Mouse (Mus musculus) forebrain, embryonic 16.5 days (tissue): ENCODE measurements around the gene Foxp1. TPM values are rescaled to one million over a fixed set of nuclear protein-coding genes. Genes with fewer than 3 reads are reported as not detected.

ENCODE experiments used
- ATAC-seq: fragments of 200-750 bp; cut with Nextera tagmentation; 2 replicates; pipeline ENCODE4 v1.8.0; 2017; ENCODE audit warnings: mild to moderate bottlenecking, moderate library complexity
- H3K27ac ChIP-seq: fragments of 300-500 bp; sonication (generic); 2 replicates; pipeline ENCODE4 v1.5.1; 2014; ENCODE audit warnings: low read length, control low read depth
- H3K27me3 ChIP-seq: fragments of 300-500 bp; sonication (generic); replicated peaks from 2 replicates; pipeline ENCODE4 v1.6.1; 2014; ENCODE audit warnings: low read length; ENCODE audit not compliant: control insufficient read depth, insufficient read depth
- H3K36me3 ChIP-seq: fragments of 300-500 bp; sonication (generic); 2 replicates; pipeline ENCODE4 v1.6.1; 2014; ENCODE audit not compliant: control insufficient read depth, insufficient read depth
- H3K4me1 ChIP-seq: fragments of 300-500 bp; sonication (generic); replicated peaks from 2 replicates; pipeline ENCODE4 v1.6.1; 2014; ENCODE audit warnings: low read length; ENCODE audit not compliant: control insufficient read depth, insufficient read depth
- H3K4me2 ChIP-seq: fragments of 300-500 bp; sonication (generic); 2 replicates; pipeline ENCODE4 v1.6.1; 2014; ENCODE audit warnings: mild to moderate bottlenecking, low read length, control low read depth
- H3K4me3 ChIP-seq: fragments of 300-500 bp; sonication (generic); replicated peaks from 2 replicates; pipeline ENCODE4 v1.5.1; 2014; ENCODE audit warnings: mild to moderate bottlenecking, low read length, control low read depth
- H3K9ac ChIP-seq: fragments of 300-500 bp; sonication (generic); replicated peaks from 2 replicates; pipeline ENCODE4 v1.6.1; 2014; ENCODE audit warnings: low read depth, low read length, control low read depth
- H3K9me3 ChIP-seq: fragments of 300-500 bp; sonication (generic); 2 replicates; pipeline ENCODE4 v1.6.1; 2016; ENCODE audit warnings: low read length; ENCODE audit not compliant: control insufficient read depth
- WGBS: fragments of 180-500 bp; shearing (Covaris S2); extraction: QIAGEN DNeasy Blood & Tissue Kit; methylation state at CpG from one replicate; pipeline ENCODE4 v1.1.7; 2014; 5-methylcytosine and 5-hydroxymethylcytosine counted together
- polyA plus RNA-seq: library from polyadenylated mRNA; unstranded; fragments of >200 nt; fragmentation: Nextera tagmentation; extraction: Ambion mirVana; gene quantifications from 2 replicates; pipeline ENCODE4 v1.2.1, GENCODE M21; 2015

Gene Foxp1
- polyA plus RNA-seq, 1 experiment from 2014 or later = 123 TPM

- Histone ChIP-seq H3K4me2 (no peak overlapping the region), H3K9me3 (no peaks in the 10 kb centered on the region), H3K4me3 (no peak overlapping the region), H3K27ac (no peak overlapping the region), H3K9ac (no peak overlapping the region), H3K4me1 (peaks cover 28% of the 10 kb centered on the region), H3K27me3 (no peaks in the 10 kb centered on the region), H3K36me3 (no peaks in the 10 kb centered on the region)
- 72% methylated on average over 2 of the region's 2 CpGs for WGBS
- ATAC-seq = no peak
Observed at GRCm38 (mm10) chr6:99187415-99187814, 335.1 kb downstream of the Foxp1 start.

GRCm38 (mm10) chr6:99186569-99186968 is 336.0 kb downstream of the Foxp1 start:
- no peaks in the 10 kb centered on the region for H3K27me3 ChIP-seq

GRCm38 (mm10) chr6:99185797-99186196 is 336.7 kb downstream of the Foxp1 start:
- H3K4me3 ChIP-seq = no peak overlapping the region
- 94% methylated on average over 2 of the region's 2 CpGs for WGBS
- no peak for ATAC-seq
- peaks cover 14% of the 10 kb centered on the region for H3K4me1 ChIP-seq
- H3K9me3 ChIP-seq = no peaks in the 10 kb centered on the region
- H3K36me3 ChIP-seq = no peaks in the 10 kb centered on the region
- no peaks in the 10 kb centered on the region for H3K27me3 ChIP-seq
- H3K9ac ChIP-seq = no peak overlapping the region
- H3K27ac ChIP-seq = no peak overlapping the region
- no peak overlapping the region for H3K4me2 ChIP-seq

More at GRCm38 (mm10) chr6:99186569-99186968, 336.0 kb downstream of the Foxp1 start:
- ATAC-seq = peak; percentile 14; the same call in 1 of the 2 replicates
- peaks cover 22% of the 10 kb centered on the region for H3K4me1 ChIP-seq
- H3K4me3 ChIP-seq = no peak overlapping the region
- H3K27ac ChIP-seq = no peak overlapping the region
- H3K4me2 ChIP-seq = no peak overlapping the region
- H3K9ac ChIP-seq = no peak overlapping the region
- 28% methylated on average over 7 of the region's 7 CpGs for WGBS
- no peaks in the 10 kb centered on the region for H3K9me3 ChIP-seq
- no peaks in the 10 kb centered on the region for H3K36me3 ChIP-seq

DNA sequence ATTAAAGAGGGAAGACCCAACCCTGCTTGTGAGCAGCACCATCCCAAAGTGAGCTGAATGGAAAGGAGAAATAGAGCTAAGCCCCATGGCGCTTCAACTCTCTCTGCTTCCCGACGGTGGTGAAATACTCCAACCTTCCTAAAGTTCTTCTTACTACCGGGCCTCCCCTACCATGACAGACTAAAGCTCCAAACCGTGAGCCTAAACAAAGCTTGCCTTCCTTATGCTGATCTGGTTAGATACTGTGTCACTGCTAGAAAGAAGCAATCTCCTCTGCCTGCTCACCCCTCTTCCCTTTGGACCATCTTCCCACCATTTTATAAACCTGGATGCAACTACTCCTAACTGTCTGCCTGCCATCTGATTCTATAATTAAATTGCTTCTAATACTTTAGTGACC is 338.5 kb downstream of the Foxp1 start:
- Histone ChIP-seq H3K4me2 (no peak overlapping the region), H3K27ac (no peak overlapping the region), H3K36me3 (no peaks in the 10 kb centered on the region), H3K27me3 (no peaks in the 10 kb centered on the region), H3K4me3 (no peak overlapping the region), H3K9me3 (no peaks in the 10 kb centered on the region), H3K4me1 (no peaks in the 10 kb centered on the region; the same call in 1 of the 2 replicates), H3K9ac (no peak overlapping the region)
- 90% methylated on average over 5 of the region's 5 CpGs for WGBS
- no peak for ATAC-seq

DNA sequence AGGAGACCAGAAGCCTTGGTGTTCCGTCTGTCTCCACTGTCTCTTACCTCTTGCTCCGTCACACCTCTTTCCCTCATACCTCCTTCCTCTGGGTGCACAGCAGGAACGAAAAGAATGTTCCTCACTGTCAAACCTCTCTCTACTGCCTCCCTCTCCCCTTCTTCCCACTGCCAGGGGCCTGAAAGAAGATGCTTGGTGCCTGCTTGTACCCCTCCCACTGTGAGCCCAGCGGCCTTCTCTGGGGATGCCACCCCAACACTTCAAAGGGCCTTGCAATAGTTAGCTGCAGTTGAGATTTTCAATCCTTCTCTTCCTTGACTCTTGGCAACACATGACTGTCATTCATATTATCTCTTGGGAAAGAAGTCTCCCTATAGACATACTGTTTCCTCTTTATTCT is 339.7 kb downstream of the Foxp1 start:
- Histone ChIP-seq H3K9me3 (no peaks in the 10 kb centered on the region), H3K27ac (no peak overlapping the region), H3K4me3 (no peak overlapping the region), H3K36me3 (no peaks in the 10 kb centered on the region), H3K27me3 (no peaks in the 10 kb centered on the region), H3K4me1 (no peaks in the 10 kb centered on the region; the same call in 1 of the 2 replicates), H3K4me2 (no peak overlapping the region), H3K9ac (no peak overlapping the region)
- 91% methylated on average over 4 of the region's 4 CpGs for WGBS
- no peak for ATAC-seq

DNA sequence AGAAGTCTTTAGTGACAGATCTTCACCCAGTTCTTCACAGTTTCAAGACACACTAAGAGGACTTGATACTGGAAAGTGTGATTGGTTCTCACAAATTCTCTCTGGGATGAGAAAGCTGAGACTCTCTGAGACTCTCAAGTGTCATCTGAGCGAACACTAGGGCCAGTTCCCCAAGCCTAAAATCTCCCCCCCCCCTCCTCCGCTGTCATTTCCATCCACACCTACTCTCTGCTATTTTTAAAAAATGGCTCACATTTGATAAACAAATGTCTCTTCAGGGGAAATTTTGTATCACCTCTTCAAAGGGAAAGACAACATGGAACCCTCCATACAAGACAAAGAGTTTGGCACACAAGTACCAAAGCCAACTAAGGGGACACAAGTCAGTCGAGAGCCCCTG is 346.3 kb downstream of the Foxp1 start:
- no peak overlapping the region for H3K9ac ChIP-seq
- H3K27me3 ChIP-seq = no peaks in the 10 kb centered on the region
- H3K4me3 ChIP-seq = no peak overlapping the region
- H3K4me2 ChIP-seq = no peak overlapping the region
- WGBS = 86% methylated on average over 3 of the region's 3 CpGs
- H3K9me3 ChIP-seq = no peaks in the 10 kb centered on the region
- ATAC-seq = no peak
- 0 out of 2 replicates have a peak, but pooled peaks cover 2% of the 10 kb centered on the region for H3K4me1 ChIP-seq
- no peaks in the 10 kb centered on the region for H3K36me3 ChIP-seq
- H3K27ac ChIP-seq = no peak overlapping the region

GRCm38 (mm10) chr6:99175377-99175776 is 347.1 kb downstream of the Foxp1 start:
- Histone ChIP-seq H3K36me3 (no peaks in the 10 kb centered on the region), H3K27ac (no peak overlapping the region), H3K9me3 (no peaks in the 10 kb centered on the region), H3K4me2 (no peak overlapping the region), H3K27me3 (no peaks in the 10 kb centered on the region), H3K4me1 (0 out of 2 replicates have a peak, but pooled peaks cover 2% of the 10 kb centered on the region), H3K9ac (no peak overlapping the region), H3K4me3 (no peak overlapping the region)
- ATAC-seq = no peak
- 88% methylated on average over 5 of the region's 5 CpGs for WGBS

GRCm38 (mm10) chr6:99173902-99174210 is 348.7 kb downstream of the Foxp1 start:
- ATAC-seq = no peak
- Histone ChIP-seq H3K4me2 (no peak overlapping the region), H3K4me3 (no peak overlapping the region), H3K27ac (no peak overlapping the region), H3K36me3 (no peaks in the 10 kb centered on the region), H3K4me1 (0 out of 2 replicates have a peak, but pooled peaks cover 2% of the 10 kb centered on the region), H3K9me3 (no peaks in the 10 kb centered on the region), H3K9ac (no peak overlapping the region), H3K27me3 (no peaks in the 10 kb centered on the region)
- WGBS = 78% methylated on average over 2 of the region's 2 CpGs

DNA sequence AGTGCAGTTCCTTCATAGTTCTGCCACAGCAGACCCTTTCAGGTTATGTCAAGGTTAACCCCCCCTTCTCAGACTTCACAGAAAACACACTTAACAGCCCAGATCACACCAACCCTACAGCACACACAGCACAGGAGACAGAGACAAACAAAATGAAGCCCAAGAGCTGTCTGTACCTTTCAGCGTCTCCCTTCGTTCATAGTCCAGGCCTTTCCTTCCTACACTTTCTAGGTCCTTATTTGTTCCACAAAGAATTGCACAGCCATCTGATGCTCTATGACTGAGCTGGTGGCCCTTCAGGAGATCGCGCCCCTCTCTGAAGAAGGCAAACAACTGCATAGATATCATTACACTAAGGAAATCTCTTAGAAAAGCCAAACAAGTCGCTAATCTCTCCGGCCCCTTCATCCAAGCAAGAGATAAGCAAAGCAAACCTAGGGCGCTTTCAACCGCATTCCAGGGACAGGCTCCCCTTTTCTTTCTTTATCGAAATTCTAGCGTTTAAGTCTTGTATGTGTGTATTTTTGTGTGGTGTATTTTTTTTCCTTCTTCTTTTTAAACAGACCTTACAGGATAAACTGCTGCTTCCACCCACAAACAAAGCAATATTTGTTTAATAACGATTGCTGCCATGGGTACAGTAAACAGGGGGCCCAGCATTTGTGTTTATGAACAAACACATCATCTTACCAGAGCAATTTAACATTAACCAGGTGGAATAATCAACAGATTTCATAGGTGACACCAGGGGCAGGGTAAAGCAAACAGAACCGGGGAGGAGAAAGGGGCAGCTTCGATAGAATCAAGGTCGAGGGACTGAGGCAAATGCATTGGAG is 349.2 kb downstream of the Foxp1 start:
- no peak for ATAC-seq
- Histone ChIP-seq H3K27me3 (no peaks in the 10 kb centered on the region), H3K9me3 (no peaks in the 10 kb centered on the region), H3K4me3 (no peak overlapping the region), H3K9ac (no peak overlapping the region), H3K27ac (no peak overlapping the region), H3K36me3 (no peaks in the 10 kb centered on the region), H3K4me2 (no peak overlapping the region), H3K4me1 (0 out of 2 replicates have a peak, but pooled peaks cover 2% of the 10 kb centered on the region)
- 87% methylated on average over 14 of the region's 14 CpGs for WGBS
